Comparison of ENCODE assay signal across 22 mouse cellular contexts in the genomic region with DNA sequence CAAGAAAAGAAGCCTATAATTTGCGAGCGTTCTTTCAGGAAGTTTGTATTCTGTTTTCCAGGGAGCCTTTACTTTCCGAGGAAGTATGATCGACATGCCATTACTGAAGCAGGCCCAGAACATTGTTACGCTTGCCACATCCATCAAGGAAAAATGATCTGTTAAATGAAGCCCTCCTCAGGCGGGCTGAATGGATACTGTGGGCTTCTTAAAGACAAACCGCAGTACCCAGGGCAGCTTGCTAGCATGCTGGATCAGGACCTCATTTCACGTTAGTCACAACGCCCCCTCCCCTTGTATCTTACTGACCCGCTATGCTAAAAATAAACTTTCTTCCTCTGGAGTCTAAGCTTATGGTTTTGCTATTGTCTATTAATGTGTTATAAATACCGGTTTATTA. TPM values are rescaled to one million over a fixed set of nuclear protein-coding genes. Genes with fewer than 3 reads are reported as not detected.
DNase-seq lines count a peak whose midpoint lies in the region; ATAC-seq lines count a peak whose summit lies in the region.
"Had no signal": no experiment of that assay in that cellular context is flagged by ENCODE, and none has a peak within 500 bp of the region (broad histone marks: within the 10 kb centered on the region; RNA-seq: fewer than 3 reads in every experiment).

No protein-coding gene starts in this region.

- no peak overlapping the region for H3K9ac ChIP-seq in hindbrain, embryonic 14.5 days
- H3K9ac ChIP-seq in midbrain, embryonic 11.5 days (ENCODE audit: low read length) = no peak overlapping the region
- no peak overlapping the region for H3K9ac ChIP-seq in midbrain, embryonic 13.5 days (replicated peaks)
- H3K9ac ChIP-seq: forebrain, embryonic 13.5 days; forebrain, postnatal 0 days had no signal

- peaks cover 84% of the 10 kb centered on the region for H3K27me3 ChIP-seq in hindbrain, embryonic 10.5 days (ENCODE audit: insufficient read depth, poor library complexity, severe bottlenecking)
- peaks cover 56% of the 10 kb centered on the region for H3K27me3 ChIP-seq in hindbrain, embryonic 14.5 days (ENCODE audit: control insufficient read depth, insufficient read depth, low read length)
- H3K27me3 ChIP-seq in midbrain, embryonic 11.5 days (ENCODE audit: control insufficient read depth, insufficient read depth, low read length) = peaks cover 48% of the 10 kb centered on the region
- peaks cover 91% of the 10 kb centered on the region for H3K27me3 ChIP-seq in midbrain, embryonic 13.5 days
- H3K27me3 ChIP-seq: CH12.LX, Patski had no signal

- WGBS in hindbrain, embryonic 10.5 days = 44% methylated on average over 11 of the region's 11 CpGs
- WGBS in hindbrain, embryonic 14.5 days = 30% methylated on average over 11 of the region's 11 CpGs
- 51% methylated on average over 11 of the region's 11 CpGs for WGBS in midbrain, embryonic 11.5 days
- WGBS in midbrain, embryonic 13.5 days = 39% methylated on average over 11 of the region's 11 CpGs

- DNase-seq in hindbrain, embryonic 10.5 days (ENCODE audit: low spot score) = no peak
- no peak for DNase-seq in hindbrain, embryonic 14.5 days (ENCODE audit: low spot score)
- peak; percentile 88 for DNase-seq in midbrain, embryonic 11.5 days (ENCODE audit: low spot score, missing footprints)
- DNase-seq in embryo, embryonic 11 days = peak; percentile 42
- DNase-seq in cerebellum, adult 18-20 months = no peak
- DNase-seq: adrenal gland, postnatal 14 days; cerebellum, adult 2 months; cerebellum, postnatal 10 days; forebrain, postnatal 0 days; gastrocnemius, postnatal 14 days; heart, postnatal 10 days; heart, postnatal 4 days; kidney, adult 11 months had no signal

- no peak overlapping the region for H3K4me3 ChIP-seq in hindbrain, embryonic 10.5 days
- no peak overlapping the region for H3K4me3 ChIP-seq in hindbrain, embryonic 14.5 days (replicated peaks; ENCODE audit: low read length)
- H3K4me3 ChIP-seq in midbrain, embryonic 11.5 days (ENCODE audit: low read depth, low read length) = no peak overlapping the region
- no peak overlapping the region for H3K4me3 ChIP-seq in midbrain, embryonic 13.5 days (replicated peaks)
- H3K4me3 ChIP-seq: embryonic facial prominence, embryonic 10.5 days; forebrain, embryonic 13.5 days; heart, embryonic 10.5 days had no signal

- H3K4me2 ChIP-seq in hindbrain, embryonic 14.5 days (replicated peaks) = no peak overlapping the region
- H3K4me2 ChIP-seq in midbrain, embryonic 11.5 days = no peak overlapping the region
- H3K4me2 ChIP-seq in midbrain, embryonic 13.5 days (replicated peaks) = no peak overlapping the region

- 0 out of 2 replicates have a peak overlapping the region, but pooled peaks have one; percentile 95 for H3K27ac ChIP-seq in hindbrain, embryonic 10.5 days
- no peak overlapping the region for H3K27ac ChIP-seq in hindbrain, embryonic 14.5 days
- no peak overlapping the region for H3K27ac ChIP-seq in midbrain, embryonic 11.5 days (ENCODE audit: low read depth, low read length)
- no peak overlapping the region for H3K27ac ChIP-seq in midbrain, embryonic 13.5 days
- H3K27ac ChIP-seq: embryonic facial prominence, embryonic 10.5 days; forebrain, embryonic 13.5 days; heart, embryonic 10.5 days had no signal

- no peak for ATAC-seq in hindbrain, embryonic 14.5 days (ENCODE audit: low FRiP score)
- no peak for ATAC-seq in midbrain, embryonic 11.5 days (ENCODE audit: low FRiP score)
- no peak for ATAC-seq in midbrain, embryonic 13.5 days
- ATAC-seq: activated CD4-positive, CD25-positive, alpha-beta regulatory T cell, adult 4 months; forebrain, postnatal 0 days; Patski had no signal

- H3K9me3 ChIP-seq in hindbrain, embryonic 10.5 days = no peaks in the 10 kb centered on the region
- H3K9me3 ChIP-seq in hindbrain, embryonic 14.5 days (ENCODE audit: control insufficient read depth, low read length) = no peaks in the 10 kb centered on the region
- no peaks in the 10 kb centered on the region for H3K9me3 ChIP-seq in midbrain, embryonic 11.5 days (ENCODE audit: control insufficient read depth, low read length)
- no peaks in the 10 kb centered on the region for H3K9me3 ChIP-seq in midbrain, embryonic 13.5 days
- H3K9me3 ChIP-seq: embryonic facial prominence, embryonic 10.5 days; forebrain, embryonic 13.5 days; heart, embryonic 10.5 days had no signal

- peaks cover 71% of the 10 kb centered on the region for H3K4me1 ChIP-seq in hindbrain, embryonic 10.5 days (replicated peaks)
- peaks cover 26% of the 10 kb centered on the region for H3K4me1 ChIP-seq in hindbrain, embryonic 14.5 days (replicated peaks; ENCODE audit: control insufficient read depth, insufficient read depth, low read length)
- peaks cover 33% of the 10 kb centered on the region for H3K4me1 ChIP-seq in midbrain, embryonic 11.5 days (ENCODE audit: control insufficient read depth, insufficient read depth, low read length)
- peaks cover 31% of the 10 kb centered on the region for H3K4me1 ChIP-seq in midbrain, embryonic 13.5 days (replicated peaks)

- H3K36me3 ChIP-seq in hindbrain, embryonic 10.5 days = peaks cover 8% of the 10 kb centered on the region; the same call in 1 of the 2 replicates
- H3K36me3 ChIP-seq in hindbrain, embryonic 14.5 days (replicated peaks; ENCODE audit: control insufficient read depth, insufficient read depth) = no peaks in the 10 kb centered on the region
- no peaks in the 10 kb centered on the region for H3K36me3 ChIP-seq in midbrain, embryonic 11.5 days (ENCODE audit: control insufficient read depth, insufficient read depth, low read length)
- H3K36me3 ChIP-seq in midbrain, embryonic 13.5 days = no peaks in the 10 kb centered on the region
- H3K36me3 ChIP-seq: embryonic facial prominence, embryonic 10.5 days; heart, embryonic 10.5 days had no signal

RNA-seq across cellular contexts. Expression of a gene that starts 49.0 kb away (rescaled TPM):
- 1.9 and 2.4 TPM in 2 replicates for polyA plus RNA-seq in hindbrain, embryonic 10.5 days (2016; fragmentation: Nextera tagmentation; extraction: Ambion mirVana)
- polyA plus RNA-seq in hindbrain, embryonic 14.5 days (2014; fragmentation: Nextera tagmentation; extraction: Ambion mirVana) = 0.50 and 1.2 TPM in 2 replicates
- polyA plus RNA-seq in midbrain, embryonic 11.5 days (2014; fragmentation: Nextera tagmentation; extraction: Ambion mirVana) = 0.62 and 0.64 TPM in 2 replicates
- polyA plus RNA-seq in midbrain, embryonic 13.5 days (2015; fragmentation: Nextera tagmentation; extraction: Ambion mirVana) = 1.1 and 2.3 TPM in 2 replicates
- polyA plus RNA-seq: activated CD4-positive, CD25-positive, alpha-beta regulatory T cell, adult 4 months; embryonic facial prominence, embryonic 14.5 days; heart, embryonic 10.5 days; heart, embryonic 14.5 days; Patski had no signal

Comparison
In these comparisons a context has a peak if more than half of its experiments do, and no peak if none do; other contexts are left out.
1. DNase-seq: peak in midbrain, embryonic 11.5 days (single experiment) and embryo, embryonic 11 days (single experiment); none in hindbrain, embryonic 10.5 days (single experiment), hindbrain, embryonic 14.5 days (single experiment) and cerebellum, adult 18-20 months (0 of 2).